9 mouse cellular contexts compared by ENCODE assay signal in the genomic region with DNA sequence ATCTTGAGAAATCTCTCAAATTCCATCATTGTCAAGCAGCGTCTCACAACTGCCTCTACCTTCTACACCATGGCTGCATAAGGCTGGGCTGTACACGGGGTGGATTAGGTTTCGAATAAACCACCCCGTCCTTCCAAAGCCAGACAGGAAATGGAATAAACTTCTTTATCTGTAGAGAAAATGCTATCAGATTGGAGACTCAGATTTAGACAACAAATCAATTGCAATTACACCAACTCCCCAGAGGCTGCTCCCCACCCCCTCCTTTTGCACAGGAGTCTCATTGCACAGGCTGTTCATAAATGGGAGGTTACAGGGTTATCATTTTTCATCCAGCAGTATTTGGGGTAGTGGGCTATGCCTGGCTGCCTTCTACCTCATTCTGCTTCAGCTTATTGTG. TPM values are rescaled to one million over a fixed set of nuclear protein-coding genes. Genes with fewer than 3 reads are reported as not detected.
DNase-seq lines count a peak whose midpoint lies in the region; ATAC-seq and TF ChIP-seq lines count a peak whose summit lies in the region.
"Had no signal": no experiment of that assay in that cellular context is flagged by ENCODE, and none has a peak within 500 bp of the region (broad histone marks: within the 10 kb centered on the region; RNA-seq: fewer than 3 reads in every experiment).

No protein-coding gene starts in this region.

- ATAC-seq in heart, embryonic 16.5 days (replicated peaks; ENCODE audit: extremely low read depth, insufficient read depth, low FRiP score): no peak
- ATAC-seq in hindbrain, embryonic 12.5 days (ENCODE audit: low FRiP score): no peak
- ATAC-seq in midbrain, embryonic 13.5 days: no peak

- no peaks in the 10 kb centered on the region for H3K27me3 ChIP-seq in heart, embryonic 16.5 days (ENCODE audit: control insufficient read depth, insufficient read depth, low read length)
- no peaks in the 10 kb centered on the region for H3K27me3 ChIP-seq in hindbrain, embryonic 12.5 days
- H3K27me3 ChIP-seq in midbrain, embryonic 13.5 days: no peaks in the 10 kb centered on the region
- H3K27me3 ChIP-seq in heart, adult 2 months (ENCODE audit: control insufficient read depth, insufficient read depth, low read length): no peaks in the 10 kb centered on the region

- H3K79me2 ChIP-seq in heart, adult 2 months (replicated peaks; ENCODE audit: control insufficient read depth, insufficient read depth, low read length): no peaks in the 10 kb centered on the region

- TF ChIP-seq POLR2A in heart, adult 2 months (IDR thresholded peaks at IDR 0.05; ENCODE audit: insufficient read depth, low read depth, low read length): no peak

- H3K9ac ChIP-seq in heart, embryonic 16.5 days (ENCODE audit: low read length): peak overlapping the region; percentile 85
- H3K9ac ChIP-seq in hindbrain, embryonic 12.5 days: 0 out of 2 replicates have a peak overlapping the region, but pooled peaks have one; percentile 4
- no peak overlapping the region for H3K9ac ChIP-seq in midbrain, embryonic 13.5 days (replicated peaks)
- no peak overlapping the region for H3K9ac ChIP-seq in heart, adult 2 months (ENCODE audit: low read depth, low read length)

- DNase-seq in heart, postnatal 10 days: no peak
- peak; percentile 39 for DNase-seq in T-cell, adult 2 months (ENCODE audit: low spot score)
- no peak for DNase-seq in cerebellum, postnatal 25 days
- no peak for DNase-seq in gastrocnemius, postnatal 14 days
- DNase-seq in heart, adult 2 months: no peak
- DNase-seq: lung, postnatal 14 days had no signal

- no peak for TF ChIP-seq CTCF in heart, adult 2 months (IDR thresholded peaks at IDR 0.05)

- no peaks in the 10 kb centered on the region for H3K9me3 ChIP-seq in heart, embryonic 16.5 days (replicated peaks; ENCODE audit: control insufficient read depth, low read length)
- H3K9me3 ChIP-seq in hindbrain, embryonic 12.5 days (replicated peaks): no peaks in the 10 kb centered on the region
- no peaks in the 10 kb centered on the region for H3K9me3 ChIP-seq in midbrain, embryonic 13.5 days

- H3K27ac ChIP-seq in heart, embryonic 16.5 days (ENCODE audit: low read length): no peak overlapping the region
- no peak overlapping the region for H3K27ac ChIP-seq in hindbrain, embryonic 12.5 days
- no peak overlapping the region for H3K27ac ChIP-seq in midbrain, embryonic 13.5 days
- H3K27ac ChIP-seq in heart, adult 2 months: no peak overlapping the region

- intact Hi-C loops in heart, postnatal 10 days (cut with DNase I): loop anchor here (5.0 kb wide), 2 partner anchors 34 to 56 kb away; no protein-coding TSS in a partner anchor
- intact Hi-C loops in gastrocnemius, postnatal 14 days (cut with DNase I; ENCODE audit: low total_unique reads): no loop called here
- intact Hi-C loops in heart, adult 2 months (cut with DNase I): loop anchor here (5.0 kb wide), 1 partner anchor 51 kb away; no protein-coding TSS in a partner anchor

- peak overlapping the region; percentile 64 for H3K4me2 ChIP-seq in heart, embryonic 16.5 days (ENCODE audit: low read depth, low read length)
- H3K4me2 ChIP-seq in hindbrain, embryonic 12.5 days (replicated peaks): peak overlapping the region; percentile 61
- peak overlapping the region; percentile 65 for H3K4me2 ChIP-seq in midbrain, embryonic 13.5 days (replicated peaks)

- no peak for TF ChIP-seq EP300 in heart, adult 2 months (IDR thresholded peaks at IDR 0.05; ENCODE audit: insufficient read depth, low read depth, low read length)

- peak overlapping the region; percentile 77 for H3K4me3 ChIP-seq in heart, embryonic 16.5 days (ENCODE audit: low read length)
- H3K4me3 ChIP-seq in hindbrain, embryonic 12.5 days: peak overlapping the region; percentile 56
- H3K4me3 ChIP-seq in midbrain, embryonic 13.5 days (replicated peaks): peak overlapping the region; percentile 63
- no peak overlapping the region for H3K4me3 ChIP-seq in heart, adult 2 months

- no peaks in the 10 kb centered on the region for H3K36me3 ChIP-seq in heart, embryonic 16.5 days (ENCODE audit: control insufficient read depth, insufficient read depth)
- no peaks in the 10 kb centered on the region for H3K36me3 ChIP-seq in hindbrain, embryonic 12.5 days
- H3K36me3 ChIP-seq in midbrain, embryonic 13.5 days: no peaks in the 10 kb centered on the region
- no peaks in the 10 kb centered on the region for H3K36me3 ChIP-seq in heart, adult 2 months (ENCODE audit: control insufficient read depth, insufficient read depth, low read length)

- 52% methylated on average over 4 of the region's 4 CpGs for WGBS in heart, embryonic 16.5 days
- 69% methylated on average over 4 of the region's 4 CpGs for WGBS in hindbrain, embryonic 12.5 days
- 55% methylated on average over 4 of the region's 4 CpGs for WGBS in midbrain, embryonic 13.5 days
- WGBS in heart, adult 2 months: 76% methylated on average over 4 of the region's 4 CpGs

- peaks cover 23% of the 10 kb centered on the region for H3K4me1 ChIP-seq in heart, embryonic 16.5 days (ENCODE audit: control insufficient read depth, insufficient read depth, low read length)
- peaks cover 15% of the 10 kb centered on the region; the same call in 1 of the 2 replicates for H3K4me1 ChIP-seq in hindbrain, embryonic 12.5 days
- peaks cover 24% of the 10 kb centered on the region for H3K4me1 ChIP-seq in midbrain, embryonic 13.5 days (replicated peaks)
- H3K4me1 ChIP-seq in heart, adult 2 months (ENCODE audit: control insufficient read depth, insufficient read depth, low read length): peaks cover 3% of the 10 kb centered on the region

RNA-seq across cellular contexts. Expression of a gene that starts 3.7 kb away (rescaled TPM):
- polyA plus RNA-seq in heart, embryonic 16.5 days (2015; fragmentation: Nextera tagmentation; extraction: Ambion mirVana): 49.7 and 50.3 TPM in 2 replicates
- total RNA-seq in heart, postnatal 10 days (2021): 10 to 100 TPM; 23.2 to 25.0 TPM
- 61.9 and 68.7 TPM in 2 replicates for polyA plus RNA-seq in hindbrain, embryonic 12.5 days (2016; fragmentation: Nextera tagmentation; extraction: Ambion mirVana)
- polyA plus RNA-seq in midbrain, embryonic 13.5 days (2015; fragmentation: Nextera tagmentation; extraction: Ambion mirVana): 67.0 and 68.5 TPM in 2 replicates
- 1 to 10 TPM; 4.3 to 7.0 TPM for total RNA-seq in gastrocnemius, postnatal 14 days (2021)
- total RNA-seq in heart, adult 2 months (2021): 1 to 10 TPM; 5.5 to 6.9 TPM
- 3.8 and 4.0 TPM in 2 replicates for polyA plus RNA-seq in heart, adult 2 months (2012; rRNA removed)

Comparison
In these comparisons a context has a peak if more than half of its experiments do, and no peak if none do; other contexts are left out.
1. H3K9ac ChIP-seq: peak in heart, embryonic 16.5 days (single experiment) and hindbrain, embryonic 12.5 days (single experiment); none in midbrain, embryonic 13.5 days (single experiment) and heart, adult 2 months (single experiment).
2. RNA of a gene that starts 3.7 kb away (polyA plus RNA-seq): 67.0 to 68.5 TPM in midbrain, embryonic 13.5 days, 61.9 to 68.7 TPM in hindbrain, embryonic 12.5 days and 49.7 to 50.3 TPM in heart, embryonic 16.5 days; 3.8 to 4.0 TPM in heart, adult 2 months; every median in the first group is over 10 times any median in the second.
3. Peak in every context shown above with its lines, with median percentiles within 50 percentile points of each other: H3K4me2 ChIP-seq.